Mouse (Mus musculus): ENCODE measurements around the gene Ugt1a6b. TPM values are rescaled to one million over a fixed set of nuclear protein-coding genes. Genes with fewer than 3 reads are reported as not detected.

Gene Ugt1a6b
- polyA plus RNA-seq, 1 experiment from 2014 or later, result 0.67 TPM

DNA sequence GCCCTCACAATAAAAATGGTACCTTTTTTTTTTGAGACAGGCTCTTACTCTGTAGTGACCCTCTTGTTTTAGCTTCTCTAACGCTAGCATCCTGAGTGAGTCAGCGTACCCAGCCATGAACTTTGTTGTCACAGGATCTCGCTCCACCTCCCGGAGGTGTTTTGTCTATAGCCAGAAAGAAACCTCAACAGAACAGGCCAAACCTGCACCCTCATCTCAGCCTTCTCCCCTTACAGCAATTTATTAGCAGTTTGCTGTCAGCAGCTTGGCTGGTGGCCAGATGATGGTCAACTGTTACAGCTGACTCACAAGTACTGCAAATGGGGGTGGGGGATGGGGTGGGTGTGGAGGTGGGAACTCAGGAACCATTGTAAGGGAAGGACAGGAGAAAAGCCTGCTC is 159.2 kb downstream of the Ugt1a6b start:
- no peaks in the 10 kb centered on the region for H3K27me3 ChIP-seq (replicated peaks)
- H3K27ac ChIP-seq, result no peak overlapping the region
- no peak overlapping the region for H3K4me3 ChIP-seq
- no peak for ATAC-seq
- no peak overlapping the region for H3K9ac ChIP-seq
- no peaks in the 10 kb centered on the region for H3K9me3 ChIP-seq (replicated peaks)
- H3K36me3 ChIP-seq, result peaks cover 76% of the 10 kb centered on the region
- H3K4me1 ChIP-seq, result peaks cover 39% of the 10 kb centered on the region
- WGBS (ENCODE audit: insufficient replicate concordance), result 83% methylated on average over 4 of the region's 4 CpGs
- H3K4me2 ChIP-seq, result no peak overlapping the region

DNA sequence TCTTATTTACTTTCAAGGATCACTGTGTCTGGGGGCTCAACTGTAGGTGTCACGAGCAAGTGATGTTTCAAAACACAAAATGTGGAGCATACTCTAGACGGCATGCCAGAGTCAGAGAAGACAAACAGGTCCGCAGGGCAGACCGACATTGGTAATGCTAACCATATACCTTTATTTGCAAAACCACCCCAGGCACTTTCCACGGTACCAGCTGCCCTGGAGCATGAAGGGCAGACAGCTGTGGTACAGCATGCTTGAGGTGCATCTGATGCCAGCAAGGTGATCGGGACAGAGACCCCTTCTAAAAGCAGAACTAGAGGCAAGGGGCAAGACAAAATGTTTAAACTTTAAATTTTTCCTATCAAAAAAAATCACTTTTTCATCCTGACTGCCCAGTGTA is 159.9 kb downstream of the Ugt1a6b start:
- Histone ChIP-seq H3K9me3 (replicated peaks) (no peaks in the 10 kb centered on the region), H3K4me2 (no peak overlapping the region), H3K4me3 (no peak overlapping the region), H3K27ac (no peak overlapping the region), H3K4me1 (peaks cover 39% of the 10 kb centered on the region), H3K36me3 (peaks cover 83% of the 10 kb centered on the region), H3K27me3 (replicated peaks) (no peaks in the 10 kb centered on the region), H3K9ac (no peak overlapping the region)
- ATAC-seq, result no peak
- WGBS (ENCODE audit: insufficient replicate concordance), result 67% methylated on average over 6 of the region's 6 CpGs

DNA sequence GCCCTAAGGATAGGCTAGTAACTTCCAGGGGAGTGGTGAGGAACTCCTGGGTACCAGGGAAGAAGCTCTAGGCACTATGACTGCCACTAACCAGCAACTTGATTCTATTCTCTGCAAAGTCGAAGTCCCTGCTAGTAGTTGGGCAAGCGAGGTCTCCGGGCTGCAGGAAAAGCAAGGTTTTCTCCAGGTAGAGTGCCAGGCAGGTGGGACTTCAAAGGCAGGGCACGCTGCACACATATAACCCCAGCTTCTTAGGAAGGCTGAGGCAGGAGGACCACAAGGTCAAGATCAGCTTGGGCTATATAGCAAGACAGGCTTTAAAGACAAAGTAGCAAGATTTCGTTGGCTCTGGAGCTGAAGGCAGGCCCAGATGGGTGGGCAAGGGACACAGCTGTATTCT is 160.7 kb downstream of the Ugt1a6b start:
- Histone ChIP-seq H3K4me2 (no peak overlapping the region), H3K4me3 (no peak overlapping the region), H3K27ac (no peak overlapping the region), H3K9me3 (replicated peaks) (no peaks in the 10 kb centered on the region), H3K9ac (no peak overlapping the region), H3K27me3 (replicated peaks) (no peaks in the 10 kb centered on the region), H3K4me1 (peaks cover 39% of the 10 kb centered on the region), H3K36me3 (peaks cover 91% of the 10 kb centered on the region)
- no peak for ATAC-seq
- 84% methylated on average over 5 of the region's 5 CpGs for WGBS (ENCODE audit: insufficient replicate concordance)

DNA sequence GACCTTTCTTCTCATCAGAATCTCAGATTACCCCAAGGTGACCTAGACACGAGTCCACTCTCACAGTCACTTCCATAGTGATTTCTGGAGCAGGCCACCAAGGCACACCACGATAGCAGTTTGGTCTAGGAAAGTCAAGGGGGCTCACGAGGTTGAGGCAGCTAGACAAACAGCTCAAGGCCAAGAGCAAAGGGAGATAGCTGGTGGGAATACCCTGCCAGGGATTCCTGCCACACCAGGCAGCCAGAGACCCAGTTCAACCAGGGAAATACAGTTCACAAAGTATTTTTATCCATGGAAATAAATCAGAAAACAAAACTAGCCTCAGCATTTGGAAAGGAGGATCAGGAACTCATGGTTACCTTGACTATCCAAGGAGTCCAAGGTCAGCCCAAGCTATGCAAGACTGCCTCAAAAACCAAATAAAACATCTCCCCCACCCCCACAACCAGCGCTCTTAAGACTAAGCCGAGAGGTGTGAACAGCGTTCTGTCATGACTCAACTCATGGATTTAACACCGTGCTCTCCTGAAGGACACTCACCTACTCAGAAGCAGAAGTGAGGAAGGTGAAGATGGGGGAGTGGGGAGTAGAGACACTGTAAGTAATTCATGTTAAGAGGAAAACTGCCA is 161.3 kb downstream of the Ugt1a6b start:
- peaks cover 97% of the 10 kb centered on the region for H3K36me3 ChIP-seq
- no peak overlapping the region for H3K27ac ChIP-seq
- H3K4me1 ChIP-seq, result peaks cover 36% of the 10 kb centered on the region
- H3K9ac ChIP-seq, result no peak overlapping the region
- H3K27me3 ChIP-seq (replicated peaks), result no peaks in the 10 kb centered on the region
- no peak overlapping the region for H3K4me2 ChIP-seq
- WGBS (ENCODE audit: insufficient replicate concordance), result 84% methylated on average over 7 of the region's 7 CpGs
- H3K9me3 ChIP-seq (replicated peaks), result no peaks in the 10 kb centered on the region
- H3K4me3 ChIP-seq, result no peak overlapping the region
- no peak for ATAC-seq

DNA sequence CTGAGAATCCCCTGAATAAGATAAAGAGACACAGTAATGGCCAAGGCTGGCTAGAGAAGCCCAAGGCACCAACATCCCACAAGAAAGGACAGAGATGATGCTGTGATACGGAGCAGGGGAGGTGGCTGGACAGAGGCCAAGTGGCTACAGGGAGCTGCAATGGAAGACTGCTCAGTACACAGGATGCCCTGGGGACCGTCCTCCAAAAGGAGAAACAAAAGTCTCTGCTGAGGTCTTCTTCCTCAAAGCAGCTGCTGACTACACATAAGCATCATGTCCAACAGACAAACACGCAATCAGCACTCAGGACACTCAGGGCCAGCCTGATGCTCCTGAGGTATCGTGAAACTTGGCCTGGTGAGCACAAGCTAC is 161.8 kb downstream of the Ugt1a6b start:
- ATAC-seq, result no peak
- Histone ChIP-seq H3K9me3 (replicated peaks) (no peaks in the 10 kb centered on the region), H3K36me3 (peaks cover 100% of the 10 kb centered on the region), H3K27ac (no peak overlapping the region), H3K9ac (no peak overlapping the region), H3K4me1 (peaks cover 31% of the 10 kb centered on the region), H3K4me2 (no peak overlapping the region), H3K4me3 (no peak overlapping the region), H3K27me3 (replicated peaks) (no peaks in the 10 kb centered on the region)
- 74% methylated on average over 4 of the region's 4 CpGs for WGBS (ENCODE audit: insufficient replicate concordance)

DNA sequence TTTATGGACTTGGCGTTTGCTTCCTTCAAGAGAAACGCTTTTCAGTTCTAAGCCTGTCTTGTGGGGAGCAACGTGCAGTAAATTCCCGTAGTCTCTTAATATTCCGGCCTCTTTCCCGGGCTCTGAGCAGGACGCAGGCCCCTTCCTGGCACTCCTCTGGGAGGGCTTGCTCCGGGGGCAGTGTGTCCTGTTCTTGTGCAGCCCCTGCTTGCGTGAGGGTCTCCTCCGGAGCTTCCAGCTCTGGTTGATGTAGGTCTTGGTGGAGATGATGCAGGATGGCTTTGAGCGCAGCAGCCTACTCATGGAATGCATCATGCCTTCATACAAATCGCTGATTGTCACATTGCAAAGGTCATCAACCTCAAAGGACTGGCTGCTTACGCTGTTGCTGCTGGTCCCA is 163.1 kb downstream of the Ugt1a6b start:
- no peak overlapping the region for H3K9ac ChIP-seq
- H3K4me2 ChIP-seq, result no peak overlapping the region
- WGBS (ENCODE audit: insufficient replicate concordance), result 82% methylated on average over 13 of the region's 13 CpGs
- no peaks in the 10 kb centered on the region for H3K27me3 ChIP-seq (replicated peaks)
- H3K4me1 ChIP-seq, result peaks cover 18% of the 10 kb centered on the region
- no peak overlapping the region for H3K4me3 ChIP-seq
- no peak for ATAC-seq
- H3K27ac ChIP-seq, result no peak overlapping the region
- no peaks in the 10 kb centered on the region for H3K9me3 ChIP-seq (replicated peaks)
- H3K36me3 ChIP-seq, result peaks cover 96% of the 10 kb centered on the region

DNA sequence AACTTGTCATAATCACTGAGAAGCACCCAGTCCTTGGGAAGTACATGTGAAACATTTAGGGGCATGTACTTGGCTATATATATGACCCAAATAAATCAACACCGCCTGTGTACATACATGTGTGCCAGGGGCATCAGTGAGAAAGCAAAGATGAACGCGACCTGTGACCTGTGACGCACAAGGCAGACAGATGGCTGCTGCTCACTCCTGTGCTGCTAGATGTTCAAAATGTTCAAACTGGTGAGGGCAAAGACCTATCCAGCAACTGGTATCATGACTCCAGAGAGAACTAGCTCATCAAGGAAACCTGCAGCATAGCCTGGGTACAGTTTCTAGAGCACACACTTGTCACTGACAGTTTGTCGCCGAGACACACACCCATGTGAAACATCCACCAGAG is 164.4 kb downstream of the Ugt1a6b start:
- no peaks in the 10 kb centered on the region for H3K27me3 ChIP-seq (replicated peaks)
- WGBS (ENCODE audit: insufficient replicate concordance), result 90% methylated on average over 6 of the region's 6 CpGs
- H3K4me2 ChIP-seq, result no peak overlapping the region
- H3K9ac ChIP-seq, result no peak overlapping the region
- H3K9me3 ChIP-seq (replicated peaks), result no peaks in the 10 kb centered on the region
- peaks cover 96% of the 10 kb centered on the region for H3K36me3 ChIP-seq
- H3K4me3 ChIP-seq, result no peak overlapping the region
- H3K4me1 ChIP-seq, result peaks cover 5% of the 10 kb centered on the region
- no peak for ATAC-seq
- H3K27ac ChIP-seq, result no peak overlapping the region

DNA sequence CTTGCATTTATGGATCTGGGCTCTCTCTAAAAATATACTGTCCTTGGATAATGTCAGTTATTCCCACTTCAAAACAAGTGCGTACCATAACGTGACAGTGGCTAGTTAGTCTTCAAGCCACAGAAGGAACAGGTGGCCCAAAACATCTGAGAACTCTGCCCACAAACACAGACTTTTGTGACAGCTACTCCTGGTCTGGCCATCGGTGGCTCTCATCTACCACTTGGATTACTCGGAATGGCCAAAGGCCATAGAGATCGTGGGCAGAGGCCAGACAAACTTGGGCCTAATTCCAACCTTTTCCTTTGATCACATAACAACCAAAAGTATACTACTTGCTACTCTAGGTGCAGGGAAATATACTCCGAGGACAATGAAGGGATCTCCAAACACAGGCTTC is 165.0 kb downstream of the Ugt1a6b start:
- Histone ChIP-seq H3K9me3 (replicated peaks) (no peaks in the 10 kb centered on the region), H3K27ac (no peak overlapping the region), H3K27me3 (replicated peaks) (no peaks in the 10 kb centered on the region), H3K4me2 (no peak overlapping the region), H3K4me1 (no peaks in the 10 kb centered on the region), H3K9ac (no peak overlapping the region), H3K36me3 (peaks cover 96% of the 10 kb centered on the region), H3K4me3 (no peak overlapping the region)
- WGBS (ENCODE audit: insufficient replicate concordance), result 80% methylated on average over 6 of the region's 6 CpGs
- ATAC-seq, result no peak

Other genes starting within 250 kb of the Ugt1a6b start
- 19.9 and 20.4 TPM in 2 replicates for gene Dgkd, start 250.0 kb upstream of the Ugt1a6b start, polyA plus RNA-seq (2016; fragmentation: Nextera tagmentation; extraction: Ambion mirVana)
- gene Usp40, start 94.7 kb upstream of the Ugt1a6b start, polyA plus RNA-seq (2016; fragmentation: Nextera tagmentation; extraction: Ambion mirVana), result 13.3 and 13.4 TPM in 2 replicates
- gene Ugt1a10, start 47.9 kb upstream of the Ugt1a6b start, polyA plus RNA-seq (2016; fragmentation: Nextera tagmentation; extraction: Ambion mirVana), result not detected in 2 replicates
- gene Ugt1a9, start 32.5 kb upstream of the Ugt1a6b start, polyA plus RNA-seq (2016; fragmentation: Nextera tagmentation; extraction: Ambion mirVana), result 0.10 and 0.14 TPM in 2 replicates
- gene Ugt1a8, start 15.4 kb upstream of the Ugt1a6b start, polyA plus RNA-seq (2016; fragmentation: Nextera tagmentation; extraction: Ambion mirVana), result not detected in 2 replicates
- gene Ugt1a7c, start 8.2 kb upstream of the Ugt1a6b start, polyA plus RNA-seq (2016; fragmentation: Nextera tagmentation; extraction: Ambion mirVana), result 1.1 and 1.2 TPM in 2 replicates
- gene Ugt1a6a, start 31.6 kb downstream of the Ugt1a6b start, polyA plus RNA-seq (2016; fragmentation: Nextera tagmentation; extraction: Ambion mirVana), result 1.3 and 2.1 TPM in 2 replicates
- gene Ugt1a5, start 62.8 kb downstream of the Ugt1a6b start, polyA plus RNA-seq (2016; fragmentation: Nextera tagmentation; extraction: Ambion mirVana), result not detected in 2 replicates
- gene Ugt1a2, start 97.3 kb downstream of the Ugt1a6b start, polyA plus RNA-seq (2016; fragmentation: Nextera tagmentation; extraction: Ambion mirVana), result not detected in 2 replicates
- 11.9 and 13.8 TPM in 2 replicates for gene Dnajb3, start 102.5 kb downstream of the Ugt1a6b start, polyA plus RNA-seq (2016; fragmentation: Nextera tagmentation; extraction: Ambion mirVana)
- gene Ugt1a1, start 108.7 kb downstream of the Ugt1a6b start, polyA plus RNA-seq (2016; fragmentation: Nextera tagmentation; extraction: Ambion mirVana), result not detected in 2 replicates
- 0.46 and 0.61 TPM in 2 replicates for gene Mroh2a, start 123.7 kb downstream of the Ugt1a6b start, polyA plus RNA-seq (2016; fragmentation: Nextera tagmentation; extraction: Ambion mirVana)
- gene Hjurp, start 174.4 kb downstream of the Ugt1a6b start, polyA plus RNA-seq (2016; fragmentation: Nextera tagmentation; extraction: Ambion mirVana), result 104 and 106 TPM in 2 replicates
- gene Trpm8, start 174.4 kb downstream of the Ugt1a6b start, polyA plus RNA-seq (2016; fragmentation: Nextera tagmentation; extraction: Ambion mirVana), result not detected in 2 replicates

Data from liver, embryonic 12.5 days (tissue).